Mouse (Mus musculus): ENCODE measurements around the gene Pkp1.

The Pkp1 gene

DNA sequence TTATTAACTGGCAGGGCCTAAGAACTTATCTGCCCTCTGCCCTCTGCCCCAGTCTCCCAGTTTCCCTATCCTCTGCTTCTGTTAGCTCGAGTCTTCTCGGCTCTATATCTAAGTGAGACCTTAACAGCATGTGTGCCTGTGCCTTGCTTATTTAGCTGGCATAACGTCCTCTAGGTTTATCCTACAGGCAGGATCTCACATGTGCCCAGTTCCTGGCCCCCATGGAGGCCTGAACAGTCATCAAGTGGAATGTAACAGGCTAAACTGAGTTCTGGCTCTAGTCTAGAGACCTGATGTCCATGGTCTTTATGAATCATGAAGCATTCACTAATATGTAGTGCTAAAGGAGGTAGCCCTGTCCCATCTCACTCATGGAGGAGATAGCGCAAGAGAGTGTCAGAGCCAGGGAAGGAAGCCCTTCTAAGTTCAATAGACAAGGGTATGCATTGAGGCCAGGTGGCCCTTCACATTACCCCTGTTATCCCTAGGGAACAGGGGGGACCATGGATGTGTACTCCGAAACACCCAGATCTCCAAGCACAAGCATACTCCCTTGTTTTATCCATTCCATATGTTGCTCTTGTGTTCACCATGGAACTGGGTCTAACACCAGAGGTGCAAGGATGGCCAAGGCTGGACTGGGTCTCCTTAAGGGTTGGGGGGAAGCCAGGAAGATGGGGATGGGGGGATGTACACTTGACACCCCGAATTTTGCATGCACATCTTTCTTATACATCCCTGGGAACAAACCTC is 64.2 kb downstream of the Pkp1 start:
- DNase-seq, result no peak

DNA sequence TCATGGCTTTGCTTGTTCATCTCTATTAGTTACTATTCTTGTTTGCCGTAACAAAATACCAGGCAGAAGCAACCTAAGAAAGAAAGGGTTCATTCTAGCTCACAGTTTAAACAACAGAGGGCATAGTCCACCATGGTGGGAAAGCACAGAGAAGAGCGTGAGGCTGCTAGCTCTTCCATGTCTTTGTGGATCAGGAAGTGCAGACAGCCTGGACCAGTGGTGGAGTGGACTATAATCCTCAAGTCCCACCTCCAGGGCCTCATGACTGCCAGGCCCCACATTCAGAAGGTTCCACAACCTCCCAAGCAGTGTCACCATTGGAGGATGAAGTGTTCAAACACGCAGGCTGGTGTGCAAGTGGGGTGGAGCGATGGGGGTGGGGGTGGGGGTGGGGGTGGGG is 65.8 kb downstream of the Pkp1 start:
- DNase-seq, result no peak

DNA sequence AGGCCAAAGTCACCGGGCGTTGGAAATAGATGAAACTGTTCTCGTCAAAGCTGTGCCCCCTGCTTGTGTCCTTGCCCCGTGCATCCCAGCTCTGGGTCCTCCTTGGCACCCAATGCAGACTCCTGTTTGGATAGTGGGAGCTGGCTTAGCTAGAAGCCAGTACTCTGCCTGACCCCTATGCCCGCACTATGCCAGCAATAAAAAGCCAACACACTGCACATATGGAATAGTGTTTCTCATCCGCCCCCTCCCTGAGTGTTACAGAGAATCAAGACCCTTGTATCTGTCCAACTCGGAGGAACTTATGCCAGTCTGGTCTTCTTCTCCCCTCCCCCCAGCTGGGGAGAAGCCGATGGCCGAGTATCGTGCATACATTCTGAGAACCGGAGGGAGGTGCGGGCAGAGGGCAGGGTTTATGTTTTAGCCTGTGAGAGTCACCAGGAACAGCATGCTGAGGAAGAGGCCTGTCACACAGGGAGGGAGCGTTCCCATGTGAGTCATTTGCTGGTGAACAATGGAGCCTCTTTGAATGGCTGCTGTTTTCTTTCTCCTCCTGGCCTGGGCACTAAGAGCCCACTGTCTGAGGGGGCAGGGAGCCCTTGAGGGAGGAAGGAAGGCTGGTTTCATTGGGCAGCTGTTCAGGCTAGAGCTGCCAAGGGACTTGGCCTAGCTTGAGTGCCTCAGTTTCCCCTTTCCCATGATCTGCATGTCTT is 66.8 kb downstream of the Pkp1 start:
- DNase-seq, result no peak

GRCm38 (mm10) chr1:135850722-135851512 is 68.1 kb downstream of the Pkp1 start:
- peak; percentile 67 to 74 for DNase-seq

DNA sequence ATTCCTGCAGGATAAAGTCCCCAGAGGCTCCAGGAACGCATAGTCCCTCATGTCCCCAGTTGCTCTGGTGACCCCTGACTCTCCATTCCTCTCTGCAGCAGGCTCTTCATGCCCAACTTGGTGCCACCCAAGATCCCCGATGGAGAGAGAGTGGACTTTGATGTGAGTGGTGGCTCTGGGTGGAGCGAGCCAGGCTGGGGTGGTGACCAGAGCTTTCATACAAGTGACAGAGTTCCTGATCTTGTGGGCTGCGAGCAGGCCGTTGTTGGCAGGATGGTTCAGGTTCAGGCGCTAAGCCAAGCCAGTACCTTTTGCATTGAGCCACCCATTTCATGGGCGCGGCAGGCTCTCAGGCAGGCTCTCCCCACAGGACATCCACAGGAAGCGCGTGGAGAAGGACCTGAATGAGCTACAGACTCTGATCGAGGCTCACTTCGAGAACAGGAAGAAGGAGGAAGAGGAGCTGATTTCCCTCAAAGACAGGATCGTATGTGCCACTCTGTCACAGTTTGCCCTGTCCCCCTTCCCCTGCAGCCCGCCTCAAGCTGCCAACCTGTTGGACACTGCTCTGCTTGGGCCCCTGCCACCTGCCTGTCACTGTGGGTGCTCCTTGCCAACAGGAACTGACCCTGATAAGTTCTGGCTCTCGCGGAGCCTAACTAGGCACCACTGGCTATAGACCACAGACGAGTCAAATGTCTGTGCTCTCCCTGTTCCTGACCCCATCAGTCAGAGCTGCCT is 71.2 kb downstream of the Pkp1 start:
- DNase-seq, result no peak

GRCm38 (mm10) chr1:135847139-135847562 is 71.9 kb downstream of the Pkp1 start:
- peak; percentile 61 to 71 for DNase-seq

- no peak for DNase-seq
These were observed 72.4 kb downstream of the Pkp1 start for GRCm38 (mm10) chr1:135846632-135847031.

DNA sequence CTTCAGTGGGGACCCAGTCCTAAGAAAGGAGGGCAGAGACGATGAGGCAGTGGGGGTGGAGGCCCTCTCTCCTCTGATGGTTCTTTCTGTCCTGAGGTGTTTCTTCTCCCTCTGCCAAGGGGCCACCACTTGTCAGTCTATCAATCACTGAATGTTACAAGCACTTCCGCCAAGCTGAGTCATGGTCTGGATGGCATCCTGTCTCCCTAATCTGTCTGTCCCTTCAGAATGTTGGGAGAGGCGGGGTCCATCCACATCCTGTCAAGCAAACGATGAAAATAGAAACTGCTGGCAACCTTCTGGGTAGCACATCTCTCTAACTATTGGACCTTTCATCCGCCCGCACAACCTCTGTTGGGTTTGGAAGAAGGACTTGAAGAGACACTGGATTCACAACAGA is 74.5 kb downstream of the Pkp1 start:
- no peak for DNase-seq

DNA sequence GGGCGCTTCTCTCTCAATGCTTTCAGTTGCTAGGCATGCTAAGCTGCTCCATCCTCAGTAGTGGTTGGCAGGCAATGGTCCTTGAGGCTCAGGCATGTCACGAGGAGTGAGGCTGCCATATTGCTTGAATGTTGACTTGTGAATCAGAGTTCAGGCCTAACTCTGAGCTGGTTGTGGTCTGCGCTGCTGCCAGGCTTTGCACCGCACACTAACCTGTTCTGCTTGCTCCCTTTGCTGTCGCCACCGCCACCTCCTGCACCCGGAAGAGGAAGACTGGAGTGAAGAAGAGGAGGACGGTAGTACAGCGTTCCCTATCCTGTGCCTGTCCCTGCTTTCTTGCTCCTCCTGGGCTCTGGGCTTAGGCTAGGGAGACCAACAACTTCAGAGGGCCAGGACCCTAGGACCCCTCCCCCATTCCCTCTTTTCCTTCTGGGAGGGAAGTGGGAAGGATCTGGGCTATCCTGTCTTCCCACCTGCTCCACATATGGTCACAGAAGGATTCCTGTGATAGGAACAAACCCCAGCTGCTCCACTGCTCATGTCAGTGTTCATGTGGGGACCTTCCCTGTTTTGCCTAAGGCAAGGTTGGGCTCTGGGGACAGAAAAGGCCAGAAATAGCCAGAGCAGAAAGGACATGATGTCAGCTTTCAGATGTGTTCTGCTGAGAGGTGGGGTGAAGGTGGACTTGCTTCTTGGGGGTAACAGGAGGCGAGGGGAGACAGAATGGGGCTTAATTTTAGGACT is 75.3 kb downstream of the Pkp1 start:
- no peak for DNase-seq

DNA sequence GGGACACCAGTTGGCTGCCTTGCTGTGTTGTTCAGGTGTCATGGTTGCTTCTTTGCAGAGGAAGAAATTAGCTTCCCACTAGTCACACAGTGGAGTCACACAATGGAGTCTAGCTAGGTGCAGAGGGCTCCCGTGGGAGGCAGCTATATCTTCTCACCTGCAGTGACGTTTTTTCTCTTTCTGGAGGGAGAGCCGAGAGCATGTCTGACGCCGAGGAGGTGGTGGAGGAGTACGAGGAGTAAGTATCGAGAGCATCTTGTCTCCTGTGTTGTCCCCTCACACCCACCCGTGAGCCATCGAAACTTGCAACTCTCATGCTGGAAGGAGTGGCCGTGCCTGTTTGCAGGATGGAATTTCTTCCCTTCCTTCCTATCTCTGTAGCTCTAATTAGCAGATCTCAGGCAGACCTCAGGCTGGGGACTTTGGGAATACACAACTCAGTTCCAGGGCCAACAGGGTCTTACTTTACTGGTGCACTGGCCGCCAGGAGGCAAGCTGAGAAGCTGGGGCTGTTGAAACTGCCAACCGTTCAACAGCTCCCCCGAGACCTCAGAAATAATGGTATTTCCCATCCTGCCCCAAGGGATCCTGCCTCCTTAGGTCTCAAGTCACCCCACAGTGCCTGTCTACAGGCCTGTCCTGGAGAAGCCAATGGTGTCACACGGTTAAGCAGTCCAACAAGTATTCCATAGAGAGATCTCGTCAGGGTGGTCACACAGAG is 78.2 kb downstream of the Pkp1 start:
- no peak for DNase-seq

DNA sequence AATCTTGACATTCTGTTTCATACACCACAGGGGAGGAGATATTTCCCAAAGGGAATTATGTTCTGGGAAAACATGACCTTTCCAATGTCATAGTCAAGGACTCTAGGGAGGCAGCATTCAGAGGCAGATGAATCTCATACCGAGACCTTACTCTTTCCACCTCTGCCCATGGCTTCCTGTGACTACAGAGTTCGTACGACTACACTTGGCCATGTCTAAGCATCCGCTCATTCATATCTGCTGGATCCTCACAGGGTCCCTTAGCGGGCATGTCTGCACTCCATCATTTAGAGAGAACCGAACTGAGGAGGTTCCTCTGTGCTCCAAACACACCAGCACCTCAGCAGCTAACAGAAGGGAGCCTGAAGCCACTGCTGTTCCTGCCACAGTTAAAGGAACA is 79.9 kb downstream of the Pkp1 start:
- DNase-seq, result no peak

DNA sequence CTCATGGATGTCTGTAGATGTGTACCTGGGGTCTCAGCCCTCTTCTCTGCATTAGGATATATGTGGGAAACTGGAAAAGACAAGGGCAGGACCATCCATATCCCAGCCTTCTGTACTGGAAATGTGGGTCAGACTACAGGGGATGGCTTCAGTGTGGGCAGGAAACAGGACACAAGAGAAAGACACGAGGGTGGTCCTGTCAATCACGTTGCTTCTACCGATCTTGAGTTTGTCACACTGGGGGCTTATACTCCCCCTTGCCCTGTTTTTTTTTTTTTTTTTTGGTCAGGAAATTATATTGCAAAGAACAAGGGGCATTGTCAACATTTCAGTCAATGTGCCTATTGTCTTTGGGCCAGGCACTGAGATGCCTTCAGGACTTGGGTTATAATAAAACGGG is 80.4 kb downstream of the Pkp1 start:
- DNase-seq, result no peak

- DNase-seq, result no peak
These were observed 83.1 kb downstream of the Pkp1 start, which contains the start of gene Tnnt2 for GRCm38 (mm10) chr1:135835716-135836483. TSS of gene Tnnt2 (plus strand) at chr1:135836354.

GRCm38 (mm10) chr1:135834983-135835382 is 84.0 kb downstream of the Pkp1 start:
- no peak for DNase-seq

- DNase-seq, result peak in 1 of 2 experiments; percentile 42
These were observed 84.7 kb downstream of the Pkp1 start for GRCm38 (mm10) chr1:135834206-135834859.

DNA sequence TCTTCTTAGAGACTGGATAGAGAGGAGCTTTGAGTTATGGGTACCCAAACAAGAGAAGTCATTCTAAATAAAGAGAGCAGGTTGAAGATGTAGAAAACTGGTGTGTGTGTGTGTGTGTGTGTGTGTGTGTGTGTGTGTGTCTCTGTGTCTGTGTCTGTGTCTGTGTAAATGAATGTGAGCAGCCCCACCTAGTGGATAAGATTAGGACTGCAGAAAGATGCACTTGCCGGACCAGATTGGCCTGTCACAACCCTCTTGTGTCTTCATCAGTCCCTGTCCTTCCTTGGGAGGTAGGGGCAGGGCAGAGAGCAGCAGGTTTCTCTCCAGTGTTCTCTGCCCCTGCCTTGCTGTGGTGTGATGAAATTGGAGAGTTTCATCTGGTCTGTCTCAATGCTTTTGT is 90.1 kb downstream of the Pkp1 start:
- peak; percentile 49 to 65 for DNase-seq

- DNase-seq, result no peak
These were observed 97.2 kb downstream of the Pkp1 start for GRCm38 (mm10) chr1:135821780-135822179.
